Mouse (Mus musculus) C3H10T1/2 (cell line): ENCODE measurements around the gene Mgat4c. TPM values are rescaled to one million over a fixed set of nuclear protein-coding genes. Genes with fewer than 3 reads are reported as not detected.

Experiments used
- polyA plus RNA-seq, 2 experiments: library from polyadenylated mRNA; unstranded; fragments of >200 nt; fragmentation: generic; extraction: Trizol; gene quantifications; one replicate each; pipeline ENCODE4 v1.2.1; 2012; ENCODE audit warnings: missing spikeins in 2 of 2

Gene Mgat4c
- not detected for polyA plus RNA-seq

GRCm38 (mm10) chr10:101681437-101681912 lies at the start of gene Mgat4c:
TSS of gene Mgat4c (plus strand) at chr10:101681487.

